Mouse (Mus musculus) spleen, adult 10 weeks (tissue): ENCODE results near the gene Hnrnpul2. TPM values are rescaled to one million over a fixed set of nuclear protein-coding genes. Genes with fewer than 3 reads are reported as not detected.

Experiments
- polyA plus RNA-seq: library from polyadenylated mRNA; stranded (reverse); fragments of 350-450 nt; fragmentation: Illumina TruSeq; extraction: RNeasy Lipid Tissue Mini Kit (QIAGEN cat#74804); gene quantifications from one replicate; pipeline ENCODE4 v1.2.3, GENCODE M21; 2015; ENCODE audit warnings: low replicate concordance; ENCODE audit not compliant: insufficient read depth

Gene Hnrnpul2
- polyA plus RNA-seq: 172 TPM

DNA sequence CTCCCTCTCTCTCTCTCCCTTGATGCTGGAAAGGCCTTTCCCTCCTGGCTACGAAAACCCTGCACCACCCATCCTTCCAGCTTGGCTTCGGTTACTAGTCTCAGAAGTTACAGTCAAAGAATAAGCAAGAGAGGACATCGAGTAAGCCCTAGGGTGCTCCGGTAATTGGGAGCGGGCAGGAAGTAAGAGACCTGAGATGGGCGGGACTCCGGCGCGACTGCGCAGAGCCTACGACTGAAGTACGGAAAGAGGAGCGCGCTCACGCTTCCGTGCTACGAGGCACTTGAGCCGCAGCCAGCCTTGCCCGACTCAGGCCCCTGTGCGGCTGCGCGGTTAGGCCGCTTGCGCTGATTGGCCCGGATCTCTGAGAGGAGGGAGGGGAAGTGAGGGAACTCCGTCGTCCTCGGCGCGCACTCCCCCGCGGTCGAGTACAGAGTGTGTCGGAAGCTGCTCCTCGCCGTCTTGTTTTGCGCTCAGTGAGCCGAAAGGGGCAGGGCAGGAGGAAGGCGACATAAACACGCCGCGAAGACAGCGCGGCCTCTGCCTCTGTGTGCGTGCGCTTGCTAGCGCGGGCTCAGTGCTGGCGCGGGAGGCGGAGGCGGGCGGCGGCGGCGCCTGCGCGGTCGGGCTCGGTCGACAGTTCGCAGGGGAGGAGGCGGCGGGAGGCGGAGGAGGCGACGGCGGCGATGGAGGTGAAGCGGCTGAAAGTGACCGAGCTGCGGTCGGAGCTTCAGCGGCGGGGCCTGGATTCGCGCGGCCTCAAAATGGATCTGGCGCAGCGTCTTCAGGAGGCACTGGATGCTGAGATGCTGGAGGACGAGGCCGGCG lies at the start of gene Hnrnpul2:
TSS of gene Hnrnpul2 (plus strand) at position 415 of the 828 bp plus-strand sequence.

GRCm38 (mm10) chr19:8770567-8771270 lies 49.1 kb upstream of the Hnrnpul2 start, which contains the start of gene Tmem223:
Gene Tmem223, plus strand, starts transcription at chr19:8770996.

GRCm38 (mm10) chr19:8774086-8774835 lies 45.5 kb upstream of the Hnrnpul2 start, which contains the start of gene Tmem179b:
Gene Tmem179b, minus strand, starts transcription at chr19:8774467.

DNA sequence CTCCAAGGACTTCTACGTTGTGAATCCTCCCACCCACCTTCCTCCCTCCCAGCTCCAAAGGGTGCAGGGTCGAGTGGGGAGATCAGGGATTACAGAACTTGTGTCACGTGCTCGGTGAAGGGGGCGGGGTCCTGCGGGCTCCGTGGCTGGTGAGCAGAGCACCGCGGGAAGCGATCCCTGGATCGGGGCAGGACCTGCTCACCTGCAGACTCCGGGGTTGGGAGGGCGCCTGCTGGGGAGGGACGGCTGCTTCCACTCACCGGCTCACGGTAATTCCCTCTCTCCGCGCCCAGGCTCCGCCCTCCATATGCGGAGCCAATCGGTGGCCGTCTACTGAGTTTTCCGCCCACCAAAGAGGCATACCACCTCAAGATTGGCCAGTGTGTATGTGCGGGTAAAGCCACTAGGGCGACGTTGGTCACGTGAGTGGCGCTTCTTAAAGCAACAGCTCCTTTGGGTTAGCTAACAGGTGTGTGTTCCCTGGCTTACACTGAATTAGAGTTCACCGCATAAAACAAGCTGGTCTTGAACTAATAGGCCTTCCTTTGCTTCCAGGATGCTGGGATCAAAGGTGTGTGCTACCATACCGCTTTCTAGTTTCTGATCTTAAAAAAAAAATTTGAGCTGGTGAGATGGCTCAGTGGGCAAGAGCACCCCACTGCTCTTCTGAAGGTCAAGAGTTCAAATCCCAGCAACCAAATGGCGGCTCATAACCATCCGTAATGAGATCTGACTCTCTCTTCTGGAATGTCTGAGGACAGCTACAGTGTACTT lies 33.6 kb upstream of the Hnrnpul2 start, which contains the start of gene Taf6l:
TSS of gene Taf6l (minus strand) at position 410 of the 774 bp plus-strand sequence.

GRCm38 (mm10) chr19:8798264-8798946 lies 21.4 kb upstream of the Hnrnpul2 start, which contains the start of gene Polr2g:
Gene Polr2g, minus strand, starts transcription at chr19:8798577.

GRCm38 (mm10) chr19:8802130-8802821 lies 17.5 kb upstream of the Hnrnpul2 start, which contains the start of gene Zbtb3:
Gene Zbtb3, plus strand, starts transcription at chr19:8802555.

GRCm38 (mm10) chr19:8818801-8819595 lies 812 bp upstream of the Hnrnpul2 start, which contains the start of gene Ttc9c:
Gene Ttc9c, minus strand, starts transcription at chr19:8819333.

GRCm38 (mm10) chr19:8829660-8830059 lies 9.8 kb downstream of the Hnrnpul2 start, which contains the start of gene AC129217.1:
Gene AC129217.1, plus strand, starts transcription at chr19:8829773.

GRCm38 (mm10) chr19:8837251-8837791 lies 17.5 kb downstream of the Hnrnpul2 start, which contains the start of gene Bscl2:
Gene Bscl2, plus strand, starts transcription at chr19:8837467.

GRCm38 (mm10) chr19:8839103-8839907 lies 19.5 kb downstream of the Hnrnpul2 start, which contains the start of gene Gng3:
Gene Gng3, minus strand, starts transcription at chr19:8839194.

DNA sequence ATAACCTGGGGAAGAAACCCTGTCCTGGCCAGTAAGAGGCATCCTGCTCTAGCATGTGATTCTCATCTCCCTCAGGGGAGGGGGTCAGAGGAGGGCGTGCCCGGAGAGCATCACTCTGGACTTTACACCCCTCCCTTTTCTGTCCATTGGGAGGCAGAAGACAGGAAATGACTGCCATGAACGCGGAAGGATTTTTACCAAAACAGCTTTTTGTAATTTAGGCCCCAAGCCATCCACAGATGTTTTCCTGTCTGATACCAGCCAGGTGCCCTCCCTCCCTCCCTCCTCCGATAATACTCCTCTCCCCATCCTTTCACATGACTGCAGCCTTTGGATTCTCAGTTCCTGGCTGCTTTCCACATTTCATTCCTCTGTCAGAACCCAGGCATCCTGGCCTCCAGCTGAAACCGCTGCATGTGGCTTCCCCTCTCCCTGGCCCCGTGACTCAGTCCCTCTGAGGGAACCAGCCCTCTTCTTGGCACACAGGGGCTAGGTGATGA lies 30.6 kb downstream of the Hnrnpul2 start, which contains the start of gene Lrrn4cl:
TSS of gene Lrrn4cl (plus strand) at position 367 of the 500 bp plus-strand sequence.

GRCm38 (mm10) chr19:8871267-8872186 lies 51.7 kb downstream of the Hnrnpul2 start, which contains the start of gene Ubxn1:
Gene Ubxn1, plus strand, starts transcription at chr19:8871496.

GRCm38 (mm10) chr19:8880311-8881033 lies 60.7 kb downstream of the Hnrnpul2 start, which contains the start of gene Uqcc3:
Gene Uqcc3, minus strand, starts transcription at chr19:8880923.

GRCm38 (mm10) chr19:8883616-8884015 lies 63.8 kb downstream of the Hnrnpul2 start, which contains the start of the genes Lbhd1 and Gm49403:
Gene Lbhd1, plus strand, starts transcription at chr19:8883732.
Gene Gm49403, plus strand, starts transcription at chr19:8883930.

